8 mouse cellular contexts compared by ENCODE assay signal in the genomic region with DNA sequence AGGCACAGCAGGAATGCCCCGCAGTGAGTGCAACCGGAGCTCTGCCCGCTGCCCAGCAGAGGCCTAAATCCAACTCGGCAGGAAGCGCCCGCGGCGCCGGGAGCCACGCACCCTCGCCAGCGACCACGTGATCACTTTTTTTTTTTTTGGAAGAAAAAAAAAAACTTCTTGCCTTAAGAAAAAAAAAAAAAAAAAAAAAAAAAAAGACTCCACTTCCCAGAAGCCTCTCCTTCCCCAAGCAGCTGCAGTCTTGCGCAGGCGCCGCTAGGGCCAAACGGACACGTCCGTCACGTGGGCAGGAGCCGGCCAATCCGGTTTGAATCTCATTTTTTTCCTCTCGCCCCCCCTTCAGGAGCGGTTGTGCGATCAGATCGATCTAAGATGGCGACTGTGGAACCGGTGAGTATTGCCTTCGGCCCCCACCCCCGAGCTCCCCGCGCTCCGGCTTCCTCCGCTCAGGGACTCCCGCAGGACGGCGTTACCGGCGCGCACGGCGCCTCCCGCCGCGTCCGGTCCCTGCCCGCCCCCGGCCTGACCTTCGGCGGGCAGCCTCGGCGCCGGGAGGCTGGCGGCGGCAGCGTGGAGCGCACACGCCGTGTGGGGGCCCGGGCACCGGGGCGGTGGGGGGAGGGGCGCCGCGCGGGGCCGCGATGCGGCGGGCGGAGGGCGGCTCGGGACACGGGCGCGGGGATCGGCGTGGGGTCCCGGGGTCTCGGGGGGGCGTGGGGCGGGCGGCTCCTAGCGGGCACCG. TPM values are rescaled to one million over a fixed set of nuclear protein-coding genes. Genes with fewer than 3 reads are reported as not detected.
A peak's percentile ranks its signal among the peaks of the same experiment; 100 is the strongest.
DNase-seq lines count a peak whose midpoint lies in the region; ATAC-seq lines count a peak whose summit lies in the region.

No protein-coding gene starts in this region.

- peak; percentile 100 for DNase-seq in adipocyte (ENCODE audit: low spot score)
- peak; percentile 98 for DNase-seq in embryo, embryonic 10 days (ENCODE audit: low spot score)
- DNase-seq in gastrocnemius, postnatal 10 days, result peak; percentile 94
- DNase-seq in induced T-regulatory cell, adult 2 months (ENCODE audit: low read depth), result peak; percentile 99
- peak; percentile 96 to 98 for DNase-seq in left cerebral cortex, adult 9 months (ENCODE audit: low spot score in 2 of 2)
- DNase-seq in right cerebral cortex, postnatal 14 days, result peak; percentile 95
- DNase-seq in urinary bladder, postnatal 36 days (ENCODE audit: low spot score in 2 of 2), result peak; percentile 92 to 96

- ATAC-seq in megakaryocyte progenitor cell, adult 5-6 weeks (replicated peaks; ENCODE audit: poor library complexity), result peak; percentile 70

RNA-seq across cellular contexts. Expression of a gene that starts 1.1 kb away (rescaled TPM):
- total RNA-seq in gastrocnemius, postnatal 10 days (2021), result 100 to 1,000 TPM; 125 to 129 TPM
- 424 and 430 TPM in 2 replicates for total RNA-seq in megakaryocyte progenitor cell, adult 5-6 weeks (2015)
- 161 and 224 TPM in 2 replicates for total RNA-seq in megakaryocyte progenitor cell, adult 5-6 weeks (2017)

RNA-seq across cellular contexts. Expression of a gene that starts 37.8 kb away (rescaled TPM):
- 10 to 100 TPM; 44.9 to 47.0 TPM for total RNA-seq in gastrocnemius, postnatal 10 days (2021)
- total RNA-seq in megakaryocyte progenitor cell, adult 5-6 weeks (2015), result 42.0 and 45.9 TPM in 2 replicates
- 47.6 and 61.4 TPM in 2 replicates for total RNA-seq in megakaryocyte progenitor cell, adult 5-6 weeks (2017)

Comparison
In these comparisons a context has a peak if more than half of its experiments do, and no peak if none do; other contexts are left out.
1. Peak in every context shown above with its lines: DNase-seq and ATAC-seq.